Mouse (Mus musculus) lung, postnatal 0 days (tissue): ENCODE data around the gene Tmem104.

Experiments used
- CTCF ChIP-seq: IDR thresholded peaks from 2 replicates; pipeline ENCODE4 v1.5.1; 2016; ENCODE audit warnings: antibody characterized with exemption, mild to moderate bottlenecking
- EP300 ChIP-seq: IDR thresholded peaks from 2 replicates; pipeline ENCODE4 v1.6.1; 2016; ENCODE audit warnings: antibody characterized with exemption, mild to moderate bottlenecking, control low read depth

- TF ChIP-seq CTCF, result no peak
- no peak for TF ChIP-seq EP300
Measured at GRCm38 (mm10) chr11:115171125-115171524, 16.2 kb upstream of the Tmem104 start.
